Mouse (Mus musculus): ENCODE measurements around the gene Mat1a.

Mat1a gene

GRCm38 (mm10) chr14:41137006-41137405, 32.2 kb downstream of the Mat1a start:
- no peak for DNase-seq (ENCODE audit: low read depth, low spot score)

GRCm38 (mm10) chr14:41140686-41141085, 35.9 kb downstream of the Mat1a start:
- no peak for DNase-seq (ENCODE audit: low read depth, low spot score)

- no peak for DNase-seq (ENCODE audit: low read depth, low spot score)
Measured at GRCm38 (mm10) chr14:41146035-41146434, 41.2 kb downstream of the Mat1a start.

GRCm38 (mm10) chr14:41146922-41147321, 42.1 kb downstream of the Mat1a start:
- DNase-seq (ENCODE audit: low read depth, low spot score): no peak

GRCm38 (mm10) chr14:41147356-41147755, 42.5 kb downstream of the Mat1a start:
- no peak for DNase-seq (ENCODE audit: low read depth, low spot score)

GRCm38 (mm10) chr14:41151220-41151898, 46.5 kb downstream of the Mat1a start, which contains the start of gene Mbl1:
Gene Mbl1, plus strand, starts transcription at chr14:41151458.
- DNase-seq (ENCODE audit: low read depth, low spot score): no peak

- DNase-seq (ENCODE audit: low read depth, low spot score): no peak
Measured at GRCm38 (mm10) chr14:41160076-41160475, 55.2 kb downstream of the Mat1a start.

GRCm38 (mm10) chr14:41160743-41161142, 55.9 kb downstream of the Mat1a start:
- no peak for DNase-seq (ENCODE audit: low read depth, low spot score)

- peak; percentile 5 for DNase-seq (ENCODE audit: low read depth, low spot score)
Measured at GRCm38 (mm10) chr14:41162663-41163062, 57.8 kb downstream of the Mat1a start.

GRCm38 (mm10) chr14:41167278-41167677, 62.4 kb downstream of the Mat1a start:
- no peak for DNase-seq (ENCODE audit: low read depth, low spot score)

GRCm38 (mm10) chr14:41168567-41168966, 63.7 kb downstream of the Mat1a start:
- no peak for DNase-seq (ENCODE audit: low read depth, low spot score)

GRCm38 (mm10) chr14:41170514-41170913, 65.7 kb downstream of the Mat1a start:
- DNase-seq (ENCODE audit: low read depth, low spot score): no peak
